Mouse (Mus musculus): ENCODE results near the gene Lsm5. TPM values are rescaled to one million over a fixed set of nuclear protein-coding genes. Genes with fewer than 3 reads are reported as not detected.

Gene Lsm5
- 95.4 and 109 TPM in 2 replicates for polyA plus RNA-seq (2015; fragmentation: Nextera tagmentation; extraction: Ambion mirVana)

DNA sequence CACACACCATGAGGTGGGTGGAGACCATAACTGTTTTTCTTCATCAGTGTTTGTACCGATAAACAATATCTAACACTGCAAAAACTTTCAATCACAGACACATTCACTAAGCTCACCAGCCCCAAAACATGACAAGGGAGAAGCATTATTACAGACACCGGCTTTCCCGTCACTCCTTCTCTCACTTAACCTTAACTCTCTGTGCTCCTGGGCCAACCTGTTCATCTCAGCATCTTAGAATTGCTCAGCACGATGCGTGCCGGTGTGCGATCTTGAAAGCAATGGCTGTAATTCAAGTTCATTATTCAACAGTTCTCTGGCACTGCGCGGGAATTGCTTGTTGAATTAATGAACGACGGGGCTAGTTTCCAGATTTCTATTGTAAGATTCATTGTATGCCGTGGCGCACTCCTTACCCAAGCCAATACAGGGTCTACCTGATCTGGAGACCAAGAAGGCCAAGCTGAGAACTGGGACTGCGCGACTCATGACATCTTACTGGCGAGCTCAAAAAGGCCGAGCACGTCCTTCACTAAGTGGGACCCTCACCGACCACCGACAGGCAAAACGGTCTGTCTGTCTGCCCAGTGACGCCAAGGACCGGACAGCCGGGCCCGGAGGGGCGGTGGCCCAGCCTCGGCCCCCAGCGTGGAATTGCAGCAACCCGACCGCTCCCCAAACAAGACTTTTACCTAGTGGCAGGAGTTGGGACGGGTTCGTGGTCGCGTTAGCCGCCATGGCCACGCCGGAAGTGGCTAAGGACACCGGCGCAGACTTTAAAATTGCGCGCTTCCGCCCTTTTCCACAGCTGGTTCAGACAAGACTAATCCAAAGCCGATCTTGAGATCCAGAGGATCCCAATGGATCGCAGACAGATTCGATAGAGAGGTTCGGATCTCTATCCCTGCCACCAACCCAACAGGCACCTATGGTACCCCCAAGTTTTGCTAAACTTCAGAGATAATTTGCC lies at the start of gene Lsm5:
TSS of gene Lsm5 (minus strand) at position 780 of the 970 bp plus-strand sequence.
- Histone ChIP-seq H3K36me3 (no peaks in the 10 kb centered on the region), H3K4me2 (replicated peaks) (peak within 1 kb of the TSS; percentile 75), H3K4me1 (0 out of 2 replicates have a peak, but pooled peaks cover 3% of the 10 kb centered on the region), H3K27me3 (no peaks in the 10 kb centered on the region), H3K9ac (peak within 1 kb of the TSS; percentile 66), H3K27ac (replicated peaks) (no peak within 1 kb of the TSS), H3K9me3 (replicated peaks) (no peaks in the 10 kb centered on the region), H3K4me3 (replicated peaks) (peak within 1 kb of the TSS; percentile 73)
- peak; percentile 78 for ATAC-seq (ENCODE audit: insufficient number of reproducible peaks, low FRiP score, low TSS enrichment, low read depth)
- under 1% methylated on average over 46 of the region's 46 CpGs for WGBS

DNA sequence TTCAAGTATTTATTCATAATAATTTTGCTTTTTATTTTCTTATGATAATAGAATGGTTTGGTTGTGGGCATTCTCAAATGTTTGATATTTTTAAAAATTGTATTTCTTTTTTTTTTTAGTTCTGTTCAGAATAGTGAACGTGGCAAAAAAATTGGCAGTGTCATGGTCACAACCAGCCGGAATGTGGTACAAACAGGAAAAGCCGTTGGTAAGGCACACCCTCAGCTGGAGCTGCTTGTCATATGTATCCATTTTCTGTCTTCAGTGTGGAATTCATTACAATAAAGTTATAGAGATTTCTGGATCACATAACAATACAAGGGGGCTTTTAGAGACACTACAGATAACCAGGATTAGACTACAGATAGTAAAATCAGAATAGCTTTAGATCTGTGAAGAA lies 49.2 kb upstream of the Lsm5 start:
- Histone ChIP-seq H3K4me2 (replicated peaks) (no peak overlapping the region), H3K27ac (replicated peaks) (no peak overlapping the region), H3K9me3 (replicated peaks) (no peaks in the 10 kb centered on the region), H3K27me3 (no peaks in the 10 kb centered on the region), H3K4me3 (replicated peaks) (no peak overlapping the region), H3K9ac (no peak overlapping the region), H3K4me1 (no peaks in the 10 kb centered on the region), H3K36me3 (peaks cover 40% of the 10 kb centered on the region)
- WGBS: 79% methylated on average over 3 of the region's 3 CpGs
- ATAC-seq (ENCODE audit: insufficient number of reproducible peaks, low FRiP score, low TSS enrichment, low read depth): no peak

DNA sequence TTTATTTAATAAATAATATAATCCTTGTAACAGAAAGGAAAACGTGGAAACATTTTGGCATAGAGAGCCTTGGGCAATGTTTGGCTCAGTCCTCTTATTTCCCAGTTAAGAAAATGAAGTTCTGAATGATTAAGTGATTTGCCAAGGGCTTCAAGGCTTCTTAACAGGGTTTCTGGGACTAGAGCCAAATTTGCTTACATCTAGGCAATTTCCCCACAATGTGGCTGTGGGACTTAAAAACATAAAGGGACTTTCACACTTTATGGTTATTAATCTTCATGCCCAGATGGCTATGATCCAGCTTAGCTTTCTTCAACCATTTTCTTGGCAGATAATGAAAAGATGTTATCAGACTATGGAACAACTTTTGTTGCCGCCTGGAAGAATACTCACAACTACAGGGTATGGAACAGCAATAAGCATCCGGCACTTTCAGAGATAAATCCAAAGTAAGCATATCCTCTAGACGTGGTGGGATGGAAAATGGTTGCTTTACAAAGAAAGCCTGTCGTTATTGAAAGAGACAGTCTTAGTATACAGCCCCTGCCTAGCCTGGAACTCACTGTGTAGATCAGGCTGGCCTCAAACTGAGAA lies 41.5 kb upstream of the Lsm5 start:
- H3K4me1 ChIP-seq: no peaks in the 10 kb centered on the region
- ATAC-seq (ENCODE audit: insufficient number of reproducible peaks, low FRiP score, low TSS enrichment, low read depth): no peak

DNA sequence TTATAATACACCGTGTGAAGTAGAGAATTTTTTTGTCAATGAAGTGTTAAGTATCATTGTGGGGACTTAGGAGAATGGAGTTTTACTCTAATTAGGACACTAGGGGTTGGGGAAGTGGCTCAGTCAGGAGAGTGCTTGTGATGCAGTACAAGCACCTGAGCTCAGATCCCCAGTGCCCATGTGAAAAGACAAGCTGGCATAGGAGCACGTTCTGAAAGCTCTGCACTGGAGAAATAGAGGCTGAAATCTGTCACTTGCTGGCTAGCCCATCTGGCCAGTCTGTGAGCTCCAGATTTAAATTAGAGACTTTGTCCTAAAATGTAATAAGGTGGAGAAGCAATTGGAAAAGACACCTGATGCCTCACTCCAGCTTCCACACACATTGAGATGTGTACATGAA lies 28.0 kb upstream of the Lsm5 start:
- ATAC-seq (ENCODE audit: insufficient number of reproducible peaks, low FRiP score, low TSS enrichment, low read depth): no peak
- Histone ChIP-seq H3K36me3 (peaks cover 34% of the 10 kb centered on the region), H3K4me3 (replicated peaks) (no peak overlapping the region), H3K4me1 (no peaks in the 10 kb centered on the region), H3K27me3 (no peaks in the 10 kb centered on the region), H3K9ac (no peak overlapping the region), H3K4me2 (replicated peaks) (no peak overlapping the region), H3K9me3 (replicated peaks) (no peaks in the 10 kb centered on the region), H3K27ac (replicated peaks) (no peak overlapping the region)
- WGBS: 81% methylated on average over 2 of the region's 2 CpGs

More for the DNA sequence above, 41.5 kb upstream of the Lsm5 start:
- WGBS: 48% methylated on average over 5 of the region's 5 CpGs
- H3K27me3 ChIP-seq: no peaks in the 10 kb centered on the region
- H3K4me3 ChIP-seq (replicated peaks): no peak overlapping the region
- no peaks in the 10 kb centered on the region for H3K9me3 ChIP-seq (replicated peaks)
- no peak overlapping the region for H3K9ac ChIP-seq
- peaks cover 14% of the 10 kb centered on the region for H3K36me3 ChIP-seq
- peak overlapping the region; percentile 12; the same call in 1 of the 2 replicates for H3K27ac ChIP-seq (replicated peaks)
- H3K4me2 ChIP-seq (replicated peaks): no peak overlapping the region

DNA sequence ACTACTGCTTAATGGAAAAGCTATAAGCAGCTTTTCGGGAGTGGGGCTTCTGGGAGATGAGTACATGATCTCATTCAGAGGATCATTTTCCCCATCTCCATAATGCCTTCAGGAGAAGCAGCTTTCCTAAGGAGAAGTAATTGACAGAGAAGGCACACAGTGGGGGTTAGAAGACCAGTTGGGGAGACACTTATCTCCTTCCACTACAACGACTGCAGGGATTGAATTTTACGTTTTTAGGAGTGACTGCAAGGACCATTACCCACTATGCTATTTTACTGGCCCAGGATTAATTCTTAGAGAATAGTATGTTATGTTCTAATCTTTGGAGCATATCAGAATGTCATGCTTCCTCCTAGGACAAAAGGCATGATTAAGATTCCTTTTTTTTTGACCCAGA lies 16.4 kb upstream of the Lsm5 start:
- no peak overlapping the region for H3K4me2 ChIP-seq (replicated peaks)
- H3K36me3 ChIP-seq: peaks cover 16% of the 10 kb centered on the region
- ATAC-seq (ENCODE audit: insufficient number of reproducible peaks, low FRiP score, low TSS enrichment, low read depth): no peak
- peaks cover 6% of the 10 kb centered on the region; the same call in 1 of the 2 replicates for H3K4me1 ChIP-seq
- H3K4me3 ChIP-seq (replicated peaks): no peak overlapping the region
- H3K27me3 ChIP-seq: no peaks in the 10 kb centered on the region
- H3K27ac ChIP-seq (replicated peaks): no peak overlapping the region
- 67% methylated on average over 3 of the region's 3 CpGs for WGBS
- no peaks in the 10 kb centered on the region for H3K9me3 ChIP-seq (replicated peaks)
- no peak overlapping the region for H3K9ac ChIP-seq

DNA sequence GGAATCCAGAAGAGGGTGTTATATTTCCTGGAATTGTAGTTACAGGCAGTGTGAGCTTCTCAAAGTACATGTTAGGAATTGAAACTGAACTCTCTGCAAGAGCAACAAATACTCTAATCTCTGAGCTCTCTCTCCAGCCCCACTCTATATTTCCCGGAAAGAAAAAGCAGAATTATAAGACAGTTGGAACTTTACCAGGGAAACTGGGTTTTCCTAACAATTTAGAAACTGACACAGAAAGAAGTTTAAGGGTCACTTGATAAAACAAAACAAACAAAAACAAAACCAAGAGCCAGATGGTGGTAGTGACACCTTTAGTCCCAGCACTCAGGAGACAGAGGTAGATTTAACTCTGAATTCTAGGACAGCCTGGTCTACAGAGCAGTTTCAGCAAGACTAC lies 14.6 kb upstream of the Lsm5 start:
- no peaks in the 10 kb centered on the region for H3K27me3 ChIP-seq
- peaks cover 7% of the 10 kb centered on the region; the same call in 1 of the 2 replicates for H3K4me1 ChIP-seq
- peaks cover 9% of the 10 kb centered on the region; the same call in 1 of the 2 replicates for H3K36me3 ChIP-seq
- ATAC-seq (ENCODE audit: insufficient number of reproducible peaks, low FRiP score, low TSS enrichment, low read depth): no peak
- H3K27ac ChIP-seq (replicated peaks): no peak overlapping the region
- H3K4me3 ChIP-seq (replicated peaks): no peak overlapping the region
- WGBS: 76% methylated on average over 1 of the region's 1 CpGs
- H3K4me2 ChIP-seq (replicated peaks): no peak overlapping the region
- no peaks in the 10 kb centered on the region for H3K9me3 ChIP-seq (replicated peaks)
- no peak overlapping the region for H3K9ac ChIP-seq

DNA sequence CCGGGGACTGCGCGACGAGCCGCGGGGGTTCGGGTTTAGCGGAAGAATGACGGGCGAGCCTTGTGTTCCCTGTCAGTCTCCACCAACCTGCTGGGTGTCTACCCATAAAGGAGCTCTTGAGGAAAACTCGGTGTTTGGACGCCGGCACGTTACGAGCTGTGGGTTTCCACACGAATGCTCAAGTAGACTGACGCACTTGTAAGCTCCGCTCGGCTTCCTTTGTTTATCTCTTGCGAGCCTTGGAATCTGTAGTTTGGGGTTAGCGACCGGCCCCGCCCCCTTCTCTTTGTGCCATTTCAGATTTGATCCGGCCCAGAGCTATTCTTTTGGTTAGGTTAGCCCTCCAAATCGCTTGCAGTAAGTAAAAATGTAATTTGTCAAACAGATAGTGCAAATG lies 10.8 kb upstream of the Lsm5 start:
- Histone ChIP-seq H3K9ac (peak overlapping the region; percentile 75), H3K9me3 (replicated peaks) (no peaks in the 10 kb centered on the region), H3K27ac (replicated peaks) (peak overlapping the region; percentile 96), H3K4me1 (peaks cover 2% of the 10 kb centered on the region; the same call in 1 of the 2 replicates), H3K27me3 (no peaks in the 10 kb centered on the region), H3K4me3 (replicated peaks) (peak overlapping the region; percentile 94), H3K36me3 (no peaks in the 10 kb centered on the region), H3K4me2 (replicated peaks) (peak overlapping the region; percentile 57)
- no peak; the same call in 1 of the 2 replicates for ATAC-seq (ENCODE audit: insufficient number of reproducible peaks, low FRiP score, low TSS enrichment, low read depth)
- under 1% methylated on average over 25 of the region's 25 CpGs for WGBS

DNA sequence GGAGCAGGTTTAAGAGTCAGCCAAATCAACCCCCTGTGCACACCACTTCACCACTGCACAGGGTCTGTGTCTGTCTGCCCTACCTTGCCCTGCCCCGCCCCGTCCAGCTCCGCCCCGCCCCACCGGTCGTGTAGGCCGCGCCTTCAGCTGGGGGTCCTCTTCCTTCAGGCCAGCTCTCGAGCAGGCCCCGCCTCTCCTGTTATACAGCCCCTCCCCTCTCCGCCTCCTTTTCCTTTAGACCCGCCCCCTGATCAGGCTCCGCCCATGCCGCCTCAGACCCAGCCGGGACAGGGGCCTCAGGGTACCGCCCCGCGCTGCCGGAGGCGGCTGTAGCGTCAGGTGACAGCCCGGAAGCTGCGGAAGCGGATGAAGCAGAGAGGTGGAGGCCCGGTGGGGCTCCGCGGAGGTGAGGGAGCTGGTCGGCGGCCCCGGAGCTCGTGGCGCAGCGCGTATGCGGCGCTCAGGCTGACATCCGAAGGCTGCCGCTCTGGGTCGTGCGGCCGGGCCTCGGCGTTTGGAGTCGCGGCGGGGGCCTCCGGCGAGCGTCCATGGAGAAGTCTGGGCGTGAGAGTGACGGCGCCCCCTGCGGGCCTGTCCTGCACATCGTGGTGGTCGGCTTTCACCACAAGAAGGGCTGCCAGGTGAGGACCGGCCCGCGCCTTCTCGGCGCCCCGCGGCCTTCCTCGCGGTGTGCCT lies 10.2 kb upstream of the Lsm5 start, which contains the start of gene Avl9:
TSS of gene Avl9 (plus strand) at position 326 of the 696 bp plus-strand sequence.
- H3K4me2 ChIP-seq (replicated peaks): peak within 1 kb of the TSS; percentile 57
- peak; percentile 97 for ATAC-seq (ENCODE audit: insufficient number of reproducible peaks, low FRiP score, low TSS enrichment, low read depth)
- no peaks in the 10 kb centered on the region for H3K27me3 ChIP-seq
- H3K9ac ChIP-seq: peak within 1 kb of the TSS; percentile 75
- H3K4me3 ChIP-seq (replicated peaks): peak within 1 kb of the TSS; percentile 94
- peaks cover 2% of the 10 kb centered on the region; the same call in 1 of the 2 replicates for H3K4me1 ChIP-seq
- H3K9me3 ChIP-seq (replicated peaks): no peaks in the 10 kb centered on the region
- WGBS: under 1% methylated on average over 64 of the region's 64 CpGs
- peak within 1 kb of the TSS; percentile 96 for H3K27ac ChIP-seq (replicated peaks)
- H3K36me3 ChIP-seq: no peaks in the 10 kb centered on the region

DNA sequence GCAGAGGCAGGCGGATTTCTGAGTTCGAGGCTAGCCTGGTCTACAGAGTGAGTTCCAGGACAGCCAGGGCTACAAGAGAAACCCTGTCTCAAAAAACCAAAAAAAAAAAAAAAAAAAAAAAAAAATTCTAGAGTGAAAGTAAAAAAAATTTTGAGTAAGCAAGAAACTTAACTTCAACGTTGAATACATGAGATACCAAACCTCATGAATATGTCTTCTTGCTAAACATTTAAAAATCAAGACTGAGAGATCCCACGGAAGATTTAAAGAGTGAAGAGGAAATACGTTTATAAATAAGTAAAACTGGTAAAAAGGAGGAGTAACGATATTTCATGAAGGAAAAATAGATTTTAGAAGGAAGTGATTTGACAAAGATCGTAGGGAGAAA lies 9.7 kb upstream of the Lsm5 start:
- ATAC-seq (ENCODE audit: insufficient number of reproducible peaks, low FRiP score, low TSS enrichment, low read depth): no peak
- peak overlapping the region; percentile 94 for H3K4me3 ChIP-seq (replicated peaks)
- peak overlapping the region; percentile 96 for H3K27ac ChIP-seq (replicated peaks)
- H3K9ac ChIP-seq: no peak overlapping the region
- H3K27me3 ChIP-seq: no peaks in the 10 kb centered on the region
- H3K4me2 ChIP-seq (replicated peaks): peak overlapping the region; percentile 57
- WGBS: 49% methylated on average over 7 of the region's 7 CpGs
- no peaks in the 10 kb centered on the region for H3K36me3 ChIP-seq
- peaks cover 2% of the 10 kb centered on the region; the same call in 1 of the 2 replicates for H3K4me1 ChIP-seq
- H3K9me3 ChIP-seq (replicated peaks): no peaks in the 10 kb centered on the region

DNA sequence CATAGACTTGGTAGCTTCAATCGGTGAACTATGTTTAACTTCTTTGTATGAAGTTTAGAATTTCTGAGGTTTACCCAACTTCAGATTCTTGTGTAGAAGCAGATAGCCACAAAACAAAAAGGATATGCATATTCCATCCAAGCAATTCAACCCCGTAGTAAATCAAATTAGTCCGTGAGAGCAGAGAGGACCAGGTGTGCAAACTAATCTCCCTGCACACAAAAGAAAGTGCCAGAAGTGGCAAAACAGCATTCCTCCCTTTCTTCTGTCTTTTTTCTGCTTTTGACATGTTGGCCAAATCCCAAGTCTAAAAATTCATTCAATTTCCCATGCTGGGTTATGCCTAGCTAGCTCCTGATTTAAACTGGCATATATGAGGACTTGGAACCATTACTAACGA lies 12.1 kb downstream of the Lsm5 start:
- WGBS: 45% methylated on average over 4 of the region's 4 CpGs
- H3K4me2 ChIP-seq (replicated peaks): no peak overlapping the region
- H3K4me1 ChIP-seq: 0 out of 2 replicates have a peak, but pooled peaks cover 9% of the 10 kb centered on the region
- no peaks in the 10 kb centered on the region for H3K9me3 ChIP-seq (replicated peaks)
- H3K9ac ChIP-seq: no peak overlapping the region
- ATAC-seq (ENCODE audit: insufficient number of reproducible peaks, low FRiP score, low TSS enrichment, low read depth): no peak
- no peak overlapping the region; the same call in 1 of the 2 replicates for H3K27ac ChIP-seq (replicated peaks)
- no peaks in the 10 kb centered on the region for H3K36me3 ChIP-seq
- no peaks in the 10 kb centered on the region for H3K27me3 ChIP-seq
- no peak overlapping the region for H3K4me3 ChIP-seq (replicated peaks)
